Mouse (Mus musculus): Measurements from ENCODE around the gene Prc1. TPM values are rescaled to one million over a fixed set of nuclear protein-coding genes. Genes with fewer than 3 reads are reported as not detected.

Prc1 gene
- polyA plus RNA-seq, 1 experiment from 2014 or later = 102 TPM

GRCm38 (mm10) chr7:80350808-80351207, 56.6 kb downstream of the Prc1 start:
- Histone ChIP-seq H3K36me3 (ENCODE audit: control insufficient read depth, insufficient read depth, low read length) (0 out of 2 replicates have a peak, but pooled peaks cover 3% of the 10 kb centered on the region), H3K9ac (ENCODE audit: low read depth, low read length) (no peak overlapping the region), H3K27me3 (replicated peaks; ENCODE audit: control insufficient read depth, insufficient read depth, low read length) (no peaks in the 10 kb centered on the region), H3K4me3 (ENCODE audit: low read length) (no peak overlapping the region), H3K27ac (ENCODE audit: low read length) (no peak overlapping the region), H3K9me3 (ENCODE audit: control insufficient read depth, low read length) (no peaks in the 10 kb centered on the region), H3K4me2 (ENCODE audit: low read depth, low read length) (no peak overlapping the region), H3K4me1 (ENCODE audit: control insufficient read depth, insufficient read depth, low read length) (peaks cover 3% of the 10 kb centered on the region; the same call in 1 of the 2 replicates)
- no peak for ATAC-seq
- whole genome bisulfite sequencing = 78% methylated on average over 2 of the region's 2 CpGs

- Histone ChIP-seq H3K4me3 (ENCODE audit: low read length) (no peak overlapping the region), H3K9me3 (ENCODE audit: control insufficient read depth, low read length) (no peaks in the 10 kb centered on the region), H3K36me3 (ENCODE audit: control insufficient read depth, insufficient read depth, low read length) (0 out of 2 replicates have a peak, but pooled peaks cover 4% of the 10 kb centered on the region), H3K27me3 (replicated peaks; ENCODE audit: control insufficient read depth, insufficient read depth, low read length) (no peaks in the 10 kb centered on the region), H3K27ac (ENCODE audit: low read length) (no peak overlapping the region), H3K4me1 (ENCODE audit: control insufficient read depth, insufficient read depth, low read length) (peaks cover 3% of the 10 kb centered on the region; the same call in 1 of the 2 replicates), H3K4me2 (ENCODE audit: low read depth, low read length) (no peak overlapping the region), H3K9ac (ENCODE audit: low read depth, low read length) (no peak overlapping the region)
- WGBS = 93% methylated on average over 8 of the region's 8 CpGs
- ATAC-seq = no peak
Measured at GRCm38 (mm10) chr7:80352920-80353319, 58.7 kb downstream of the Prc1 start.

- 88% methylated on average over 13 of the region's 13 CpGs for WGBS
- Histone ChIP-seq H3K9ac (ENCODE audit: low read depth, low read length) (no peak overlapping the region), H3K27ac (ENCODE audit: low read length) (no peak overlapping the region), H3K36me3 (ENCODE audit: control insufficient read depth, insufficient read depth, low read length) (peaks cover 10% of the 10 kb centered on the region; the same call in 1 of the 2 replicates), H3K4me2 (ENCODE audit: low read depth, low read length) (no peak overlapping the region), H3K9me3 (ENCODE audit: control insufficient read depth, low read length) (no peaks in the 10 kb centered on the region), H3K4me3 (ENCODE audit: low read length) (no peak overlapping the region), H3K4me1 (ENCODE audit: control insufficient read depth, insufficient read depth, low read length) (no peaks in the 10 kb centered on the region), H3K27me3 (replicated peaks; ENCODE audit: control insufficient read depth, insufficient read depth, low read length) (no peaks in the 10 kb centered on the region)
- ATAC-seq = no peak
Measured at GRCm38 (mm10) chr7:80356351-80356750, 62.1 kb downstream of the Prc1 start.

GRCm38 (mm10) chr7:80357156-80357555, 62.9 kb downstream of the Prc1 start:
- Histone ChIP-seq H3K27ac (ENCODE audit: low read length) (no peak overlapping the region), H3K9ac (ENCODE audit: low read depth, low read length) (no peak overlapping the region), H3K4me1 (ENCODE audit: control insufficient read depth, insufficient read depth, low read length) (no peaks in the 10 kb centered on the region), H3K27me3 (replicated peaks; ENCODE audit: control insufficient read depth, insufficient read depth, low read length) (no peaks in the 10 kb centered on the region), H3K9me3 (ENCODE audit: control insufficient read depth, low read length) (no peaks in the 10 kb centered on the region), H3K36me3 (ENCODE audit: control insufficient read depth, insufficient read depth, low read length) (peaks cover 10% of the 10 kb centered on the region; the same call in 1 of the 2 replicates), H3K4me3 (ENCODE audit: low read length) (no peak overlapping the region), H3K4me2 (ENCODE audit: low read depth, low read length) (no peak overlapping the region)
- WGBS = 67% methylated on average over 8 of the region's 8 CpGs
- ATAC-seq = no peak

- H3K9me3 ChIP-seq (ENCODE audit: control insufficient read depth, low read length) = no peaks in the 10 kb centered on the region
- peaks cover 12% of the 10 kb centered on the region for H3K36me3 ChIP-seq (ENCODE audit: control insufficient read depth, insufficient read depth, low read length)
- H3K4me2 ChIP-seq (ENCODE audit: low read depth, low read length) = no peak overlapping the region
- no peak overlapping the region for H3K4me3 ChIP-seq (ENCODE audit: low read length)
- H3K9ac ChIP-seq (ENCODE audit: low read depth, low read length) = no peak overlapping the region
- H3K27ac ChIP-seq (ENCODE audit: low read length) = no peak overlapping the region
- no peak for ATAC-seq
- WGBS = 75% methylated on average over 4 of the region's 4 CpGs
- H3K27me3 ChIP-seq (replicated peaks; ENCODE audit: control insufficient read depth, insufficient read depth, low read length) = no peaks in the 10 kb centered on the region
- no peaks in the 10 kb centered on the region for H3K4me1 ChIP-seq (ENCODE audit: control insufficient read depth, insufficient read depth, low read length)
Measured at GRCm38 (mm10) chr7:80358039-80358438, 63.8 kb downstream of the Prc1 start.

GRCm38 (mm10) chr7:80360435-80360834, 66.2 kb downstream of the Prc1 start:
- no peaks in the 10 kb centered on the region for H3K9me3 ChIP-seq (ENCODE audit: control insufficient read depth, low read length)
- peaks cover 12% of the 10 kb centered on the region for H3K36me3 ChIP-seq (ENCODE audit: control insufficient read depth, insufficient read depth, low read length)
- no peak overlapping the region for H3K4me2 ChIP-seq (ENCODE audit: low read depth, low read length)
- no peak overlapping the region for H3K9ac ChIP-seq (ENCODE audit: low read depth, low read length)
- H3K4me1 ChIP-seq (ENCODE audit: control insufficient read depth, insufficient read depth, low read length) = no peaks in the 10 kb centered on the region
- no peak for ATAC-seq
- WGBS = 69% methylated on average over 3 of the region's 3 CpGs
- no peaks in the 10 kb centered on the region for H3K27me3 ChIP-seq (replicated peaks; ENCODE audit: control insufficient read depth, insufficient read depth, low read length)
- no peak overlapping the region for H3K27ac ChIP-seq (ENCODE audit: low read length)
- no peak overlapping the region for H3K4me3 ChIP-seq (ENCODE audit: low read length)

- no peaks in the 10 kb centered on the region for H3K27me3 ChIP-seq (replicated peaks; ENCODE audit: control insufficient read depth, insufficient read depth, low read length)
- no peak overlapping the region for H3K9ac ChIP-seq (ENCODE audit: low read depth, low read length)
- peaks cover 15% of the 10 kb centered on the region for H3K4me1 ChIP-seq (ENCODE audit: control insufficient read depth, insufficient read depth, low read length)
- peaks cover 11% of the 10 kb centered on the region for H3K36me3 ChIP-seq (ENCODE audit: control insufficient read depth, insufficient read depth, low read length)
- H3K4me3 ChIP-seq (ENCODE audit: low read length) = no peak overlapping the region
- 74% methylated on average over 2 of the region's 2 CpGs for WGBS
- no peak overlapping the region for H3K4me2 ChIP-seq (ENCODE audit: low read depth, low read length)
- H3K27ac ChIP-seq (ENCODE audit: low read length) = no peak overlapping the region
- no peak for ATAC-seq
- no peaks in the 10 kb centered on the region for H3K9me3 ChIP-seq (ENCODE audit: control insufficient read depth, low read length)
Measured at GRCm38 (mm10) chr7:80365759-80366158, 71.5 kb downstream of the Prc1 start.

Other genes starting within 250 kb of the Prc1 start
- 540 and 585 TPM in 2 replicates for gene Idh2, start 179.1 kb upstream of the Prc1 start, polyA plus RNA-seq (2015; fragmentation: Nextera tagmentation; extraction: Ambion mirVana)
- gene Sema4b, start 107.6 kb upstream of the Prc1 start, polyA plus RNA-seq (2015; fragmentation: Nextera tagmentation; extraction: Ambion mirVana) = 14.9 and 16.3 TPM in 2 replicates
- gene Cib1, start 61.6 kb upstream of the Prc1 start, polyA plus RNA-seq (2015; fragmentation: Nextera tagmentation; extraction: Ambion mirVana) = 285 and 306 TPM in 2 replicates
- gene Gdpgp1, start 61.6 kb upstream of the Prc1 start, polyA plus RNA-seq (2015; fragmentation: Nextera tagmentation; extraction: Ambion mirVana) = 7.6 and 8.1 TPM in 2 replicates
- 0.56 and 0.69 TPM in 2 replicates for gene Ttll13, start 48.1 kb upstream of the Prc1 start, polyA plus RNA-seq (2015; fragmentation: Nextera tagmentation; extraction: Ambion mirVana)
- gene Ngrn, start 33.2 kb upstream of the Prc1 start, polyA plus RNA-seq (2015; fragmentation: Nextera tagmentation; extraction: Ambion mirVana) = 52.0 and 57.8 TPM in 2 replicates
- gene Vps33b, start 24.8 kb upstream of the Prc1 start, polyA plus RNA-seq (2015; fragmentation: Nextera tagmentation; extraction: Ambion mirVana) = 15.9 and 16.1 TPM in 2 replicates
- 7.9 and 8.3 TPM in 2 replicates for gene Rccd1, start 30.0 kb downstream of the Prc1 start, polyA plus RNA-seq (2015; fragmentation: Nextera tagmentation; extraction: Ambion mirVana)
- gene Unc45a, start 46.6 kb downstream of the Prc1 start, polyA plus RNA-seq (2015; fragmentation: Nextera tagmentation; extraction: Ambion mirVana) = 35.0 and 38.5 TPM in 2 replicates
- gene Hddc3, start 48.7 kb downstream of the Prc1 start, polyA plus RNA-seq (2015; fragmentation: Nextera tagmentation; extraction: Ambion mirVana) = 15.1 and 18.7 TPM in 2 replicates
- 8.0 and 10.0 TPM in 2 replicates for gene Man2a2, start 76.9 kb downstream of the Prc1 start, polyA plus RNA-seq (2015; fragmentation: Nextera tagmentation; extraction: Ambion mirVana)
- 10.9 and 11.6 TPM in 2 replicates for gene Fes, start 93.5 kb downstream of the Prc1 start, polyA plus RNA-seq (2015; fragmentation: Nextera tagmentation; extraction: Ambion mirVana)
- 7.8 and 9.7 TPM in 2 replicates for gene Furin, start 111.0 kb downstream of the Prc1 start, polyA plus RNA-seq (2015; fragmentation: Nextera tagmentation; extraction: Ambion mirVana)
- 11.7 and 12.8 TPM in 2 replicates for gene Blm, start 240.7 kb downstream of the Prc1 start, polyA plus RNA-seq (2015; fragmentation: Nextera tagmentation; extraction: Ambion mirVana)